ENCODE assay signal across 31 mouse cellular contexts in genomic region chrX:133447417-133447816, GRCm38 (mm10).
DNase-seq lines count a peak whose midpoint lies in the region; ATAC-seq and TF ChIP-seq lines count a peak whose summit lies in the region.
"Had no signal": no experiment of that assay in that cellular context is flagged by ENCODE, and none has a peak within 500 bp of the region (broad histone marks: within the 10 kb centered on the region; RNA-seq: fewer than 3 reads in every experiment).

No protein-coding gene starts in this region.

- no peak overlapping the region for H3K4me3 ChIP-seq in embryonic facial prominence, embryonic 14.5 days (ENCODE audit: low read depth, low read length)
- no peak overlapping the region for H3K4me3 ChIP-seq in embryonic facial prominence, embryonic 10.5 days
- no peak overlapping the region for H3K4me3 ChIP-seq in kidney, postnatal 0 days (replicated peaks; ENCODE audit: low read depth, low read length)
- no peak overlapping the region for H3K4me3 ChIP-seq in liver, adult 2 months (ENCODE audit: insufficient read depth, low read depth, low read length)
- H3K4me3 ChIP-seq in liver, embryonic 12.5 days = no peak overlapping the region
- H3K4me3 ChIP-seq: embryonic facial prominence, embryonic 15.5 days; forebrain, embryonic 12.5 days; forebrain, embryonic 15.5 days; heart, adult 2 months; heart, embryonic 10.5 days; heart, embryonic 13.5 days had no signal

- DNase-seq in embryonic facial prominence, embryonic 14.5 days (ENCODE audit: low spot score) = peak; percentile 12
- no peak for DNase-seq in embryonic facial prominence, embryonic 10.5 days (ENCODE audit: low spot score)
- DNase-seq in kidney, postnatal 0 days (ENCODE audit: low spot score) = peak; percentile 9
- no peak for DNase-seq in kidney, postnatal 36 days
- peak; percentile 9 for DNase-seq in liver, adult 2 months (ENCODE audit: extremely low read depth, low read depth, low spot score)
- peak; percentile 6 for DNase-seq in telencephalon, adult 2 months (ENCODE audit: low read depth, low spot score)
- DNase-seq in right cerebral cortex, postnatal 4 days = no peak
- DNase-seq: adrenal gland, adult 8-10 months; adrenal gland, postnatal 36 days; B cell, adult 2 months; cerebellum, adult 11 months; cerebellum, adult 2 months; cerebellum, adult 9-11 months; cerebellum, postnatal 36 days; embryo, embryonic 11 days; gastrocnemius, postnatal 36 days; heart, adult 2 months; heart, postnatal 14 days; heart, postnatal 4 days had no signal

- no peak overlapping the region for H3K9ac ChIP-seq in embryonic facial prominence, embryonic 14.5 days (ENCODE audit: low read depth, low read length)
- H3K9ac ChIP-seq in kidney, postnatal 0 days (ENCODE audit: low read depth, low read length) = no peak overlapping the region
- H3K9ac ChIP-seq in liver, adult 2 months (ENCODE audit: low read depth, low read length) = no peak overlapping the region
- H3K9ac ChIP-seq in liver, embryonic 12.5 days = no peak overlapping the region
- H3K9ac ChIP-seq: embryonic facial prominence, embryonic 15.5 days; forebrain, embryonic 12.5 days; forebrain, embryonic 15.5 days; heart, embryonic 13.5 days; hindbrain, embryonic 14.5 days had no signal

- H3K9me3 ChIP-seq in embryonic facial prominence, embryonic 14.5 days (ENCODE audit: control insufficient read depth, low read length) = no peaks in the 10 kb centered on the region
- no peaks in the 10 kb centered on the region for H3K9me3 ChIP-seq in embryonic facial prominence, embryonic 10.5 days
- H3K9me3 ChIP-seq in kidney, postnatal 0 days (replicated peaks; ENCODE audit: low read length) = no peaks in the 10 kb centered on the region
- H3K9me3 ChIP-seq in liver, embryonic 12.5 days (replicated peaks) = no peaks in the 10 kb centered on the region
- H3K9me3 ChIP-seq: embryonic facial prominence, embryonic 15.5 days; forebrain, embryonic 12.5 days; forebrain, embryonic 15.5 days; G1E; heart, embryonic 10.5 days; heart, embryonic 13.5 days had no signal

- no peaks in the 10 kb centered on the region for H3K79me2 ChIP-seq in liver, adult 2 months (ENCODE audit: control insufficient read depth, insufficient read depth, low read length)

- TF ChIP-seq POLR2A in liver, adult 2 months (IDR thresholded peaks at IDR 0.05; ENCODE audit: extremely low read depth, insufficient read depth, low read length) = no peak

- no peaks in the 10 kb centered on the region for H3K27me3 ChIP-seq in embryonic facial prominence, embryonic 14.5 days (replicated peaks; ENCODE audit: control insufficient read depth, insufficient read depth, low read length)
- H3K27me3 ChIP-seq in embryonic facial prominence, embryonic 10.5 days (replicated peaks; ENCODE audit: low read depth, poor library complexity, severe bottlenecking) = 0 out of 2 replicates have a peak, but pooled peaks cover 3% of the 10 kb centered on the region
- H3K27me3 ChIP-seq in kidney, postnatal 0 days (ENCODE audit: insufficient read depth, low read length) = no peaks in the 10 kb centered on the region
- H3K27me3 ChIP-seq in liver, adult 2 months (ENCODE audit: control insufficient read depth, insufficient read depth, low read length) = no peaks in the 10 kb centered on the region
- H3K27me3 ChIP-seq in liver, embryonic 12.5 days (replicated peaks) = no peaks in the 10 kb centered on the region
- H3K27me3 ChIP-seq: CH12.LX; embryonic facial prominence, embryonic 15.5 days; forebrain, embryonic 12.5 days; forebrain, embryonic 15.5 days; heart, embryonic 13.5 days had no signal

- H3K4me2 ChIP-seq in embryonic facial prominence, embryonic 14.5 days (ENCODE audit: low read depth, low read length) = no peak overlapping the region
- H3K4me2 ChIP-seq in kidney, postnatal 0 days (ENCODE audit: low read length) = no peak overlapping the region
- H3K4me2 ChIP-seq in liver, embryonic 12.5 days = no peak overlapping the region
- H3K4me2 ChIP-seq: embryonic facial prominence, embryonic 15.5 days; forebrain, embryonic 12.5 days; forebrain, embryonic 15.5 days; heart, embryonic 13.5 days; hindbrain, embryonic 14.5 days had no signal

- H3K36me3 ChIP-seq in embryonic facial prominence, embryonic 14.5 days (ENCODE audit: control insufficient read depth, insufficient read depth, low read length) = no peaks in the 10 kb centered on the region
- no peaks in the 10 kb centered on the region for H3K36me3 ChIP-seq in embryonic facial prominence, embryonic 10.5 days (replicated peaks)
- H3K36me3 ChIP-seq in kidney, postnatal 0 days (ENCODE audit: insufficient read depth, low read length) = no peaks in the 10 kb centered on the region
- no peaks in the 10 kb centered on the region for H3K36me3 ChIP-seq in liver, adult 2 months (ENCODE audit: control insufficient read depth, insufficient read depth, low read length)
- no peaks in the 10 kb centered on the region for H3K36me3 ChIP-seq in liver, embryonic 12.5 days
- H3K36me3 ChIP-seq: embryonic facial prominence, embryonic 15.5 days; forebrain, embryonic 12.5 days; forebrain, embryonic 15.5 days; G1E; heart, embryonic 10.5 days; heart, embryonic 13.5 days had no signal

- no peak overlapping the region for H3K27ac ChIP-seq in embryonic facial prominence, embryonic 14.5 days (replicated peaks; ENCODE audit: low read depth, low read length)
- H3K27ac ChIP-seq in embryonic facial prominence, embryonic 10.5 days (replicated peaks) = no peak overlapping the region
- H3K27ac ChIP-seq in kidney, postnatal 0 days = no peak overlapping the region
- no peak overlapping the region for H3K27ac ChIP-seq in liver, adult 2 months (replicated peaks; ENCODE audit: insufficient read depth, low read depth, low read length)
- H3K27ac ChIP-seq in liver, embryonic 12.5 days = no peak overlapping the region
- H3K27ac ChIP-seq: embryonic facial prominence, embryonic 15.5 days; forebrain, embryonic 12.5 days; forebrain, embryonic 15.5 days; heart, adult 2 months; heart, embryonic 10.5 days; heart, embryonic 13.5 days; hindbrain, embryonic 14.5 days; hindbrain, postnatal 0 days had no signal

- no peaks in the 10 kb centered on the region for H3K4me1 ChIP-seq in embryonic facial prominence, embryonic 14.5 days (ENCODE audit: control insufficient read depth, insufficient read depth, low read length)
- H3K4me1 ChIP-seq in embryonic facial prominence, embryonic 10.5 days = no peaks in the 10 kb centered on the region
- no peaks in the 10 kb centered on the region for H3K4me1 ChIP-seq in kidney, postnatal 0 days (replicated peaks; ENCODE audit: insufficient read depth, low read length)
- no peaks in the 10 kb centered on the region for H3K4me1 ChIP-seq in liver, adult 2 months (ENCODE audit: control insufficient read depth, insufficient read depth, low read length)
- no peaks in the 10 kb centered on the region for H3K4me1 ChIP-seq in liver, embryonic 12.5 days
- H3K4me1 ChIP-seq: embryonic facial prominence, embryonic 15.5 days; forebrain, embryonic 12.5 days; forebrain, embryonic 15.5 days; heart, embryonic 10.5 days; heart, embryonic 13.5 days had no signal

- ATAC-seq in embryonic facial prominence, embryonic 14.5 days (ENCODE audit: low read depth) = 0 out of 2 replicates have a peak, but pooled peaks have one; percentile 47
- ATAC-seq in kidney, postnatal 0 days (replicated peaks; ENCODE audit: low FRiP score, low read depth) = no peak
- no peak for ATAC-seq in liver, embryonic 12.5 days
- ATAC-seq: forebrain, embryonic 15.5 days; hindbrain, postnatal 0 days; inflammation-experienced regulatory T-cells, adult 6 months; intestine, embryonic 16.5 days had no signal

- TF ChIP-seq CTCF in kidney, postnatal 0 days (IDR thresholded peaks at IDR 0.05; ENCODE audit: low read depth) = no peak
- no peak for TF ChIP-seq CTCF in liver, adult 2 months (IDR thresholded peaks at IDR 0.05; ENCODE audit: low read depth, low read length)

Comparison
In these comparisons a context has a peak if more than half of its experiments do, and no peak if none do; other contexts are left out.
1. DNase-seq: peak in embryonic facial prominence, embryonic 14.5 days (single experiment), kidney, postnatal 0 days (single experiment), liver, adult 2 months (single experiment) and telencephalon, adult 2 months (single experiment); none in embryonic facial prominence, embryonic 10.5 days (single experiment), kidney, postnatal 36 days (0 of 2) and right cerebral cortex, postnatal 4 days (single experiment).